Mouse (Mus musculus): ENCODE measurements at regions not wholly inside any gene's neighbourhood (a gene's known extent, or its start where the extent isn't known, plus 50 kb on each side); places are given as distances from the start of the nearest gene placed in this dataset.

DNA sequence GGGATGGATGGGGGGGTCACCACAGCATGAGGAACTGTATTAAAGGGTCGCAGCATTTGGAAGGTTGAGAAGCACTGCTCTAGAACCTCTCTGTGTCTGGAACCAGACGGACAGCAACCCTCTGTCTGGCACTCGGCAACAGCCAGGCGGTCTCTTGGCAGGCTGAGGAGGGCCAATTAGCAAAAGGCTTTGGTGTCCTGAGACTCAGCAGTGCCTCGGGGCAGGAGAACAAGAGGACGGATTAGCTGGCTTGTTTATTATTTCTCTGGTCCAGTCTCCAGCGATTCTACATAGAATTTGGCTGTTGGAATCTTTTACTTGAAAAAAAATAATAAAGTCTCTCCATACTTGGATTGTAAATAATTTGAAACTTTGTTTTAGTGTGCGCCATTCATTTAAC lies 450.4 kb downstream of the Fam19a5 start:
- no peak for TF ChIP-seq CTCF (conservative IDR thresholded peaks at IDR 0.05; ENCODE audit: low read length)
- TF ChIP-seq NANOG (IDR thresholded peaks at IDR 0.05; ENCODE audit: borderline replicate concordance, low read length): no peak
